Mouse (Mus musculus): ENCODE measurements around the gene Cfap58. TPM values are rescaled to one million over a fixed set of nuclear protein-coding genes. Genes with fewer than 3 reads are reported as not detected.
A peak's percentile ranks its signal among the peaks of the same experiment; 100 is the strongest.

Gene Cfap58
- total RNA-seq, 2 experiments from 2014 or later = 0.12 to 0.51 TPM

DNA sequence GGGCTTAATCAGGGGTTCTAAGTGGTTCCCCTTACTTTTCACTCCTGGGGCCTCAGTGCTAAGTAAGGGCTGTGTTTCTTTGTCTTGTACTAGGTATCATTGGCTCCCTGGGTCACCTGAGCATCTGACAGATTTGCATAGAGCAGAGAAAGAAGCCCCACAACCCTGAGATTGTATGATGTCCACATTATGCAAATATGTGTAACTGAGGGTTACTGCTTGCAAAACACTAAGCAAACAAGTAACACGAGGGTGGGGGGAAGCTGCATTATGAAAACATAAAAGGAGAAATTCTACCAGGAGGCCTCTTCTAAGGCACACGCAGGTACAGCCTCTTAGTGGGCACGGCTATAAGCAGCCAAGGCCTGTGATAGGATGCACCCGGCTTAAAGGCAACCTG, 22.2 kb upstream of the Cfap58 start:
- no peak for DNase-seq (ENCODE audit: low spot score in 2 of 2)

DNA sequence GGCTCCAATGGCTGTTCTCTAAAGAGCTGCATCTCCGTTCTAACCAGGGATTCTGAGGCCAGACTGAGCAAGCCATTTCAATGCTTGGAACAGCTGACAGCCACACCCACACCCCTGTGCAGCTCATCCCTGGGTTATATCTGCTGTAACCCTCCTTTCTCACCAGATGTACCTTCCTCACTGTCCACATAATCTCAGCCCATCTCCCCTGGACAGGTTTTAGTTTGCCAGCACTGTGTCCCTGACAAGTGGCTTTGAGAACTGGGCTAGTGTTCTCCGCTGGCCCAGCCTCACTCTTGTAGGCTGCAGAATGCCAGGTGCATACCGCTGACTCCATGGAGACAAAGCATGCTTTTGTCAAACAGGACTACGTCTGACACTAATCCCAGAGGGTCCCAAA, 20.1 kb upstream of the Cfap58 start:
- no peak for DNase-seq (ENCODE audit: low spot score in 2 of 2)

DNA sequence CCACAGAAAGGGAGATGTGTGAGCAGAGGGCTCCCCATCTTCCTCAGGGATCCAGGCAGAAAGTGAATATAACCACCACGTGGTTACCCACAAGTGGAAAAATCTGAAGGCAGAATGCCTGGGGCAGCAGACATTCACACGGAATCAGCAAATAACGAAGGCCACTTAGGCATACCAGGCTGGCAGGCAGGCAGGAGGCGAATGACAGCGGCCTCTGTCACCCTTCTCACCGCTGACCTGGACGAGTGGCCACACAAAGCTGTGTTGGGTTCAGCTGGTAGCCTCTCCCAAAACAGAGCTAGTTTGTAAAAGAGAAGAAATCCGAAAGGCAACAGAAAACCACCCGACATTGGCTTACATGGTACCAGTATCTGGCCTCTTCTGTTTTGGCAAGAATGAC, 19.5 kb upstream of the Cfap58 start:
- no peak for DNase-seq (ENCODE audit: low spot score in 2 of 2)

DNA sequence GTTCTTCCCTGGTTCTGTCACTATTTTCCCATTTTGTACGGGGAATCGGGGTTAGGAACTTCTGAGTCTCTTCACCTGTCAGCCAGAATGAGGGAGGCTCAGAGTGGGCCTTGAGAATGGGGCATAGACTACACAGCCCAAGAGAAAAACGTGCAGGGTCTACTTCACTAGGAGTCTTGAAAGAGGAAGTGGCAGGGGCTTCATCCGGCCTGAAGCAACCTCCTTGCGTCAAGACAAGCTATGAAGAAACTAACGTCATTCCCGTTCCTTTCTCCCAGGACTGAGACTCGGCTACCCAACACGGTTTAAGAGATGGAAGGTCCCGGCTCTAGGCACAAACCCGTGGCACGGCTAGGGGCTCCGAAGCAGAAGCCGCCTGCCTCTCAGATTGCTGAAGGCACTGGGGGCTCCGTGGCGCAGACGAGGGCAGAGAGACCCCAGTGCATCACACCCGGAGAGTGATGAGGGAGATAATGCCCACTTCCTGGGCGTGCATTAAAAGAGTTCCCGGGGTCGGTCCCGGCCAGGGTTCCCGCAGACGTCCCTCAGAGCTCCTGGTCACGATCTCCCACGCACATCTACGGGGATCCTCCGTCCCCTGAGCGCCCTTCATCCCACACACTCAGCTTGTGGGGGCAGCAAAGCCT, 18.9 kb upstream of the Cfap58 start:
- peak in 1 of 2 experiments; percentile 7 for DNase-seq (ENCODE audit: low spot score in 2 of 2)

DNA sequence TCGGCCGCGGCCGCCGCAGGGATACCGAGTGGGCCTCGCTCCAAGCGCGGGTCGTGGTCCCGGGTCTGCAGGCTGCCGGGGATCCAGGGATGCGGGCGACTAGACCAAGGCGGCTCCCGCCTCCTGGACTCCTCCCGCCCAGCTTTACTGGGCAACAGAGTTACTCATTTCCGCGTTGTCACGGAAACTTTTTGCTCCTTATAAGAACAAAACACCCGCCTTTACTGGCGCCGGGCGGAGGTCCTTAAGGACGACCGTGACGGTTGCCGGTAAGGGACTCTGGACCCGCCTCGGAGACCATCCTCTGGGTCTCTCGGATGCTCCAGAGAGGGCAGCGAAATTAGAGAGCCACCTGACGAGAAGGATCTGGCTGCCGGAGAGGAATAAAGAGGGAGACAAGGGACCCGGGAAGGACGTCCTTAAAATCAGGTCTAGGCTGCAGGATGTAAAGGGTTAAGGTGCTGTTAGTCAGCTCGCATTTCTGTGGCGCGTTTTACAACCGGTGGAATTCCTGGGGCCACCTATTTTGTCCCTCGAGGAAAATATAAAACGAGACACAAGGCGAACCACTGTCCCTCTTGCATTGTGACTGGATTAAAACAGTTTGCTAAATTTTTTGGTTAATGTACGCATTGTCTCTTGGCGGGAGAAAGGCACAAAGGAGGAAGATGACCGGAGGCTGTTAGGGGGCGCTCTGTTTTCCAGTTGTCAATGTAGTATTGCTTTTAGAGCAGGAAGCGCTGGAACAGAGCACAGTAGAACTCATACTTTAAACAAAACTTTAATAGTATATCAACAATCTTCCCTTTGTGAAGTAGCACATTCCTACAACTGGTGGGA, 18.1 kb upstream of the Cfap58 start, which contains the start of the genes Cfap43 and Itprip:
Cfap43 (minus strand) TSS at position 162 of the 840 bp plus-strand sequence.
Itprip (minus strand) TSS at position 174 of the 840 bp plus-strand sequence.
- DNase-seq (ENCODE audit: low spot score in 2 of 2) = peak; percentile 44 to 49

DNA sequence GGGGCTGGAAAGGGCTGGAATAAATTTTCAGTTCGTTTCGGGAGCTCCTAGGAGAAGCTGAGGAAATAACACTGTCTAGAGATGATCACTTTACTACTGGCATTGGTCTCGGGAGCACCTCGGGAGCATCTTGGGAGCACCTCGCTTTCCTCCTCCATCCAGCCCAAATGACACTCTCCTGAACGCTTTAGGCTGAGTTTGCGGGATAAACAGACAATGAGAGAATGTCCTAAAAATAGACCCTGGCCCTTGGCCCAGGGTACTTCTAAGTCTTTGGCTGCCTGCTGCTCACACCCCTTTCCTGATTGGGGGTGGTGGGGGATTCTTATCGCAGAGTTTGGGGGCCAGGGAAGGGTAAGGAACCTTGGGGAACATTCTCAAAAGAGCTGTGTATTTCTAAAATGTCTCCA, 17.5 kb upstream of the Cfap58 start:
- DNase-seq (ENCODE audit: low spot score in 2 of 2) = no peak

DNA sequence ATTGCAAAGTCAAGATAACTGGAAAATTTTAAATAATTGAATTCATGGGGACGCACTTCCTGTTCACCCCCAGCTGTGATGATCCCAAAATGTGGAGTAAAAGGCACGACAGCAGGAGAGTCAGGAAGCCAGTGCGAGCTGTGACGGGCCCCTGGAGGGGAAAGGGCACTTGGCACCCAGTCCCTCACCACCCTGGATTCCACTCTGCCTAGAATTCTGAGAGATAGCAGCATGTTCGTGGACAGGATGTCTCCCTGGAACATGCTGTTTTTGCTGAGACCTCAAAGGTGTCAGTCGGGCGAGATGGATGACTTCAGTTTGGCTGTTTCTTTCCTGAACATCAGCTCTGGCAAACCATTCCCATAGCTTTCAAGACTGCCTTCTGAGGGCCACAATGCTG, 11.7 kb upstream of the Cfap58 start:
- DNase-seq (ENCODE audit: low spot score in 2 of 2) = no peak

DNA sequence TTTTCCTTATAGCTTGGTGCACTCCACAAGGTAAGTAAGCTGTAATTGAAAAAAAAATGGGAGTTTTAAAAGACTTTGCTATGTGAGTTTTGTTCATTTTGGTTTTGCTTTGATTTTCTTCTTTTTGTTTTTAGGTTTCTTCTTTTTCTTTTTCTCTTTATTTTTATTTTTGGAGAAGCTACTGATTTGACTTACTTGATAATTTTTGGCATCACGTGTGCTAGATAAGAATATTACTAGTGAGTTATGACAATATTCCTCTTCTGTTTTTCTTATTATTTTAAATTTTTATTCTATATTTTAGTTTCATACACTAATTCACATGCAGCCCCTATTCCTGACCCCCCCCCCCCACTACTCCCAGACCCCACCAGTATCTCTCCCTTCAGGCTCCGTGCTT, 10.4 kb upstream of the Cfap58 start:
- no peak for DNase-seq (ENCODE audit: low spot score in 2 of 2)

DNA sequence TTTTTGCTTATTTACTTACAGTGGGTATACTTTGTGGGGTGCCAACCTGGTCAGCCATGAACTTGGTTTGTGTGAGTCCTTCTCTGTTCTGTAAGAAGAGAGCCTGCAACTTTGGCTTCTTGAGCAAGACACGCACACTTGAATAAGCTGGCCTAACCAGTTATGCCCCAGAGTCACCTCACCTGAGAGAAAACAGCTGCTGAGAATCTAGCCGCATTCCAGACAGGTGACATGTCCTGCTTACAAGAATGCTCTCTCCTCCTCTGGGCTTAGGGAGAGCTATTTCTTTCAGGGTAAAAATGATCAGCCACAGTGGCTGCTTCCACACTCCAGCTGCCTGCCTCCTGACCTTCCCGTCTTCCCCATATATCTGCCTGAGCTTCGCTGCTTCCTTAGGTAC, 8.4 kb upstream of the Cfap58 start:
- DNase-seq (ENCODE audit: low spot score in 2 of 2) = no peak

DNA sequence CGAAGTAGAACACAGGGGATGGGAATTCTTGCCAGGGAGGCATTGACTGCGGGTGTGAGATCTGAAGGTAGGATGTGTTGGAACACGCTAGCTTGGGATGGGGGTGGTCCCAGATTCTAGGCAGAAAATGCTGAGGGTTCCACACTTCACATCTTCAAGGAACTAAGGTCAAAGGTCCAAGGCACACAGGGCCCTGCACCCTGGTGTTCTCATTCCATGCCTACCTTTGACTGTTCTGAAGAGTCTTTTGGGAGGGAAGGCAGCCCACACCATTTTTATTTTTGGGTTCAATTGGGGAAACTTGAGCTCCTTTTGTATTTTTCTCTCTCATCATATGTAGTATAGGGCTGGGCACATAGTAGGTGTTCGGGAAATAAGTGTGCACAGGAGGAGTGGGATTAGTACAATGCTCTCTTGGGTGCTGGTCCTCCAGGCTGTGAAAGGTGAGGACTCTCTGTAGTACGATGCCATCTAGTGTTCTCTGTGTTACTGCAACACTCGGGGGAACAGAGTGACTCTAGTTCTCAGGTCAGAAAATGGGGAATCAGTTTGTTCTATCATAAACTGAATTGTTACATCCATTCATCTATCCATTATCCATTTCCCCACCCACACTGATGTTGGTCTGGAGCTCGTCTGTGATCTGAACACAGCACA, 5.4 kb upstream of the Cfap58 start:
- DNase-seq (ENCODE audit: low spot score in 2 of 2) = no peak

DNA sequence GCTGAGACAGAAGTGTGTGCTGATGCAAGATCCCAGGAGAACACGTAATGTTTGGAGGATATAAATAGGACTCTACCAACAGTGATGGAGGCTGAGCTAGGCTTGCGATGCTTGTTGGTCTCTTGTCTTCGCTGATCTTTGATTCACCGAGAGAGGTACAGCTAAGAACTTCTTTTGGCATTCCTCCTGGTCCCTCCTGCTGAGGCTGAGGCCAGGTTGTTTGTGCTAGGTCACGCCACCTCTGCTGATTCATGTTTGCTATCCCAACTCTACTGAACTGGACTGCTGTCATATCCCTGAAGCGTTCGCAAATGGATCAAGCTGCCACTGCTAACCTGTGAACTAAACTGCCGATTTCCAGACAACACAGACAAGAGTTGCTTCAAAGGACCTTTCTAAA, 3.3 kb upstream of the Cfap58 start:
- no peak for DNase-seq (ENCODE audit: low spot score in 2 of 2)

DNA sequence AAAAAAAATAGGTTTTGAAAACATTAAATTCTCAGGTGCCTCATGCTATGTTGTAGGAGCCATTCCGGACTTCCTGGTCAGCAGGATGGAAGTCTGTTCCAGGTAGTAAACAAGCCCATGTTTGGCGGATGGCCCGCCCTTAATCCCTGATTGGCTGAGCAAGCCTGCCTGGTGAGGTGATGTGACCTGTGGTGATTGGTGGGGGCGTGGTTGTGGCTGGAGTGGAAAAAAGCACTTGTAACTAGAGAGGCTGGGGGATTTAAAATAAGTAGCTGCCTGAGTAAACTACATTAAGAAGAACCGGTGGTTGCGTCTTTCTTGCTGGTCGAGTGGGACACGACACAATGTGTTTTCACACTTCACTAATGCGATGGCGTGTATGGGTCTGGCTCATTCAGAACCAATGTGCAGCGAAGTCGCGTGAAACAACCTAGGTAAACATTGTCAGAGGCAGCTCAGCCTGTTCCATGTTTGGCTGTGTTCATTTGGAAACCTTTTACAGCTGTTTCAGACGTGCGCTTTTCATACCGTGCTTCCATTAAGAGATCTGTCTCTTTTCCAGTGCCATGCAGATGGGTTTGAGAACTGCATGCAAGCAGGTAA, 2.7 kb upstream of the Cfap58 start:
- DNase-seq (ENCODE audit: low spot score in 2 of 2) = no peak

DNA sequence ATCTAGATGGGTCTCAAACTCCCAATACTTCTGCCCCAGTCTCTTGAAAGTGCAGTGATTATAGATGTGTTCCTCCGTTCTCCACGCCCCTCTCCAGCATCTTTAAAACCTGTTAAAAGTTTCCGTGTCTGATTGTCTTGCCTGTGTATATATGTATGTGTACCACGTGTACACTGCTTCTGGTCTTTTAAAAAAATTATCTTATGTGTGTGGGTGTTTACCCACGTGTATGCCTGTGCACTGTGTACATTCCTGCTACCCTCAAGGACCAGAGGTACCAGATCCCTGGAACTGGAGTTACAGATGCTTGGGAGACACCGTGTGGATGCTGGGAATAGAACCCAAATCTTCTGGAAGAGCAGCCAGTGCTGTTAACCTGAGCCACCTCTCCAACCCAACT, 1.9 kb upstream of the Cfap58 start:
- no peak for DNase-seq (ENCODE audit: low spot score in 2 of 2)

DNA sequence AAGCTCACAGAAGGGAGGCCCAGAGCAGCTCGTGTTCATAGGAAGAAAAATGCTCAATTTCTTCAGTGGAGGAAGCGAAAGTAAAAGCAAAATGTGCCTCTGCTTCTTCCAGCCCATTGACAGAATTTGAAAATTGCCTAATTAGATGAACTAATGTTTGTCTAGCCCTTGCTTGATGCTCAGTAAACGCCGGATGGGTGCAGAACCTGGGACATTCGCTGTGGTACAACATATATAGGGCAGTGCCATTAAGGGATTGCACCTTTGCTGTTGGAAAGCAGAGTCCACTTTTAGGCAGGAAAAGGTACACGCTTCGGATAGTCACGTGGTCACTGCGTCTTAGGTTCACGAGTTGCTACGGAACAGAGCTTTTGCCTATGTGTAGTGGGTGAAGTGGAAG, 985 bp upstream of the Cfap58 start:
- no peak for DNase-seq (ENCODE audit: low spot score in 2 of 2)

DNA sequence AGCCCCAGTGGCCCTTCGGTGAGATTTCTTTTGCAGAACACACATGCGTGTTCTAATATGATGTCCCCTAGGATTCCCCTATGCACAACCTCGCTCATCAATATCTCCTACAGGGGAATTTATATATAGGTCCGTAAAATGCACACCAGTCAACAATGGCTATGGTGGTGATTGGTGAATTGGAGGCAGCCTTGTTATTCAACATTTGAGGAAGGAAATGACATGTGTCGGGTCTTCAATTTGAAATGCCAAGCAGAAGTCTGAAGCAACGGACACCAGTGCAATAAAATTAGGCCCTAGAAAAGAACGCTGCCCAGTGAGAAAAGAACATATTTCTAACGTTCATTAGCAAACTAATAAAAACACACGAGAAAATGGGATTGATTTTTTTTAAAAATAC, 537 bp upstream of the Cfap58 start:
- no peak for DNase-seq (ENCODE audit: low spot score in 2 of 2)

DNA sequence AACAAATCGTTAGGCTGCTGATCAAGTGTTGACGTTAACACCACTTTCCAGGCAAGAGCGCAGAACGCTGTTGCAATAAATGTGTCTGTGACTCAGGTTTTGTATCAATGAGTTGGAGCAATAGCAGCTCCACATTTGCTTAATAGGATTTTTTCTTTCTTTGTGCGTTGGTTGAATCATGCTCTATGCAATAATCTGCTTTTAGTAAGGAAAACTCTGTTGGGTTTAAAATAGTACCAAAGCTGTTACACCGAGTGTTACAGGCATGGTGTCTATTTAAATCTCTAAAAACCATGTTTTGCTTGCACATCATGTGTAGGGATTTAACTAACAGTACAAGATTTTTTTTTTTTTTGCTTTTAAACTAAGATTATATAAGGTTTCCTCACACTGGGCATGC, 1.9 kb downstream of the Cfap58 start:
- DNase-seq (ENCODE audit: low spot score in 2 of 2) = no peak

DNA sequence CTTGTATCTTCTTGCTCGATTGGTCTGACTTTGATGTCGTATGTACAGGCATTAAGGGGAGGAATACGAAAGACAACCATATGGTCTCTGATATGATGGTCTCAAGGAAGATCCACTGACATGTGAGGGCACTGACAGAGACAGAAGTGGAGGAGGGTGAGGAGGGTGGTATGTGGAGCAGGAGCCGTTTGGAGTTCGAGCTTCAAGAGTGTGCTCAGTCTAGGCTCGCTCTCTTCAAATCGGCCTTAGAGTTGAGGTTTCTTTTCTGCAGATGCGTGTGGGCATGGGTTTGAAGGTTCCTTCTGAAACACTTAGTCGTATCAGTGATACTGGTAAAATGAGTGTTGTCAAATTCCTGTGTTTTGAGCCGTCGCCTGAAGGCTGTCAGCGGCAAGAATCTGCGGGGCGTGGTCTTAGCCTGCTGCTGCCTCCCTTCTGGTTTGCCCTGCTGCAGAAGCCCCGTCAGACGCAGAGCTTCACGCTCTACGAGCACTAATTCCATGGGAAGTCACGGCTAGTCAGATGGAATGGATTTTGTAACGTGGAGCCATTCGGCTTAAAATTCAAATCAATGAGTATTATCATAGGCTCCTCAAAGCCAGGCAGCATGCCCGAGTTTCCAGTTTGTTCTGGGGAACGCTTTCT, 9.5 kb downstream of the Cfap58 start:
- no peak for DNase-seq (ENCODE audit: low spot score in 2 of 2)

DNA sequence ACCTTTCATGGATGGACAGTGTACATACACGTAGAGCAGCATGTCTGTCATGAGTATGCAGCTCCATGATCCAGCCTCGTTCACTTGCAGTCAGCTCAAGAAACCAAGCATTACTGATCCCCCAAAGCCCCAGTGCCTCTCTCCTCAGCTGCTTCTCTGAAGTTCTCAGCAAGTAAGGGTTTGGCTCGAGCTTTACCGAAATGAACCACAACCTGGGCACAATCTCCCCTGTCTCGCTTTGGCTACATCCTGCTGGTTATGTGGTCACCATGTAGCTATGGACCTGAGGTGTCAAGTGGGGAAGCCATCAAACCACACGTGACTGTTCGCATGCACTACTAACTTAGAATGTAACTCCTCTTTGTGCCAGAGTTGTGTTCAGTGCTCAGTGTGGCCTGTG, 13.5 kb downstream of the Cfap58 start:
- no peak for DNase-seq (ENCODE audit: low spot score in 2 of 2)

DNA sequence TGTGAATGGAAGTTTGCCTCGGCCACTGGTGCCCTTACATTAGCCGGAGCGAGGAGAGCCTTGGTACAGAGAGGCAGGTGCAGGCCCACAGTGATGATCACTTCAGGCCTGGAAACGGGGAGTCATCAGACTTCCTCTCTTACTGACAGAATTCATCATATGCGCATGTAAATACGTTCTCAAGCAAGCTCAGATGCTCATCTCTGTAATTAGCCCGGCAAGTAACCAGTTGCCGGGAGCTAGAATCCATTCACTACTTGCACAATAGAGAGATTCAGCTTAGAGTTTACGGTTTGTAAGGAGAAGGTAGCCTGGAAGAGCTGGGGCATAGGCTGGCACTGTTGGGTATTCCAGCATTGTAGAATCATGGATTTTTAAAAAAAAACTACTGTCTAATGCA, 15.7 kb downstream of the Cfap58 start:
- DNase-seq (ENCODE audit: low spot score in 2 of 2) = no peak

DNA sequence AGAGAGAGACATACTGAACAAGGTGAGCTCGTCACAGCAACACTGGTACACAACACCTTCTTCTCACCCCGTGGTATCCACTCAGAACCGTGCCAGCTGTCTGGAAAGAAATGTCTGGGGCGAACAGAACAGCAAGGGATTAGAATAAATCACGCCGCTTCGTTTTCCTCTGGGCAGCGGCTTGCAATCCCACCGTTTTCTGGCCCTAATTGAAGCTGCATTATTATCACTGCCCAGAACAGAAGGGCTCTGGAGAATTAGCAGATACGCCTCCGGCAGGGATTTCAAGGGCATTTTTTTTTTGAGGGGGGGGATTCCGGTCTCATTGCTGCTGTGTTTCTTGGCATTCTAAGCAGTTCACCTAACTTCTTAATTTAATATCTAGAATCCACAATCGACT, 20.7 kb downstream of the Cfap58 start:
- DNase-seq (ENCODE audit: low spot score in 2 of 2) = no peak

DNA sequence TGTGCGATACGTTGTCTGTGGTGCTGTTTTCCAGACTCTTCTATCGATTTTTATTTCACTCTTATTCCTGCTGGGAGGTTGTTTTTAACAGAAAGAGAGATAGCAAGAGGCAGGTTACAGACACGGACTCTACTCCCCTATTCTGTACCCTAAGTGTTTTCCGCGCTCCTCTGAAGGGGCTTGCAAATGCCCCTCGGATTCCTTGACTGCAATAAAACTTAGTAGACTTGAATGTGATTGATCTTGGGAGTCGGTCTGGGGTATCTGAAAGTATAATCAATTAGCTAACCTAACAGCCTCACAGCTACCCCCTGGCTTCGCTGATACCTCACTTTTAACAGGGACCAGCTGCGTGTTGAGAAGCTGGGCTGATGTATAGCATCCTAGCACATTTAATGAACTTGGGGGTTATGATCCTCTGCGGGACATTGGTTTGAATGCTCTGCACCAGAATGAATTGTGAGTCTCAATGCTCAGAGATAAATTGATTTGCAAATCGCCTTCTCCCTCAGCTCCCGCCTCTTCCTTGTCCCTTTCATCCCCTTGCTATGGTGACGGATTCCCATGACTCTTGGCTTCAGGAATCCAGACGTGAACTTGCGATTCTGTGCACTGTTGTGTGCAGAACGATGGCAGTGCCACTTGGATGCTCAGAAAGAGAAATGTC, 31.7 kb downstream of the Cfap58 start:
- no peak for DNase-seq (ENCODE audit: low spot score in 2 of 2)
